Mouse (Mus musculus): ENCODE results near the gene Tsc1. TPM values are rescaled to one million over a fixed set of nuclear protein-coding genes. Genes with fewer than 3 reads are reported as not detected.

The Tsc1 gene
- polyA plus RNA-seq (2017; shearing (Covaris generic)), result 38.9 TPM

DNA sequence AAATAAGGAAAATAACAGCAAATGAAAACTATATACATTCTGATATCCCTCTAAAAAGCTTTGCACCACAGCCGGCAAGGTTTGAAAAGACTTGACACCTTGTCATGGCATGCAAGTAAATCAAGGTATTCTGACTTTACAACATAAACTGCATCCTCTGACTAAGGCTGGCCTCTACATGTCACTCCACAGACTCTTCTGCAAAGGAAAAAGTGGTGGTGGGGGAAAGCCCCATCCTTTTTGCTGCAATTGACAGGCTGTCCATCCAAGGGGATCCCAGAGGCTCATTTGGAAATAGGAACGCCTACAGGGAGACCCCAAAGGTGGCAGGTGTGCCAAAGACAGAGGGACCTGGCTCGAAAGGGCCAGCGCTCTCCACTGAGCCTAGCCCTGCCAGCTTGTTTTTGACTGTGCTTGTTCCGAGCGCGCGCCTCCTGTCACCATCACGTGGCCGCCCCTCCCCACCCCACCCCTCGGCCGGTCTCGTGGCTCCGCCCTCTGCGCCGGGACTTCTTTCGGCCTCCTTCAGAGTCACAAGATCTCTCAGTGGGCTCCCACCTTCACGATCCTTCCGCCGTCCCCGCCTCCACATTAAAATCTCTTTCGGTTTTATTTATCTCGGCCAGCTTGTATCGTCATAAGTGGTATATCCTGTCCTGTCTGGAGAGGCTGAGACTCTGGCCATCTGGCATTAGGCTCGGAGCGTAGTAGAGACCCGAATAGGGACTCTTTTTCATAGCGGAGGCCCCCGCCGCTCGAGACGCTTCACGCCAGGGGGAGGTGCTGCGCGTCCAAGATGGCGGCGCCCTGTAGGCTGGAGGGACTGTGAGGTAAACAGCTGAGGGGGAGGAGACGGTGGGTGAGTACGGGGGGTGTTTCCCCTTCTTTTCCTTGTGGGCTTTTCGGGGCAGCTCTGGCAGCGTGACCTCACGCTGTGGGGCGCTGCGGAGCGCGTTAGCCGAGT lies at the start of gene Tsc1:
Tsc1 (plus strand) TSS at position 768 of the 964 bp plus-strand sequence.

GRCm38 (mm10) chr2:28621664-28622171 lies 19.3 kb upstream of the Tsc1 start, which contains the start of gene Gfi1b:
Gene Gfi1b, minus strand, starts transcription at chr2:28621982.

DNA sequence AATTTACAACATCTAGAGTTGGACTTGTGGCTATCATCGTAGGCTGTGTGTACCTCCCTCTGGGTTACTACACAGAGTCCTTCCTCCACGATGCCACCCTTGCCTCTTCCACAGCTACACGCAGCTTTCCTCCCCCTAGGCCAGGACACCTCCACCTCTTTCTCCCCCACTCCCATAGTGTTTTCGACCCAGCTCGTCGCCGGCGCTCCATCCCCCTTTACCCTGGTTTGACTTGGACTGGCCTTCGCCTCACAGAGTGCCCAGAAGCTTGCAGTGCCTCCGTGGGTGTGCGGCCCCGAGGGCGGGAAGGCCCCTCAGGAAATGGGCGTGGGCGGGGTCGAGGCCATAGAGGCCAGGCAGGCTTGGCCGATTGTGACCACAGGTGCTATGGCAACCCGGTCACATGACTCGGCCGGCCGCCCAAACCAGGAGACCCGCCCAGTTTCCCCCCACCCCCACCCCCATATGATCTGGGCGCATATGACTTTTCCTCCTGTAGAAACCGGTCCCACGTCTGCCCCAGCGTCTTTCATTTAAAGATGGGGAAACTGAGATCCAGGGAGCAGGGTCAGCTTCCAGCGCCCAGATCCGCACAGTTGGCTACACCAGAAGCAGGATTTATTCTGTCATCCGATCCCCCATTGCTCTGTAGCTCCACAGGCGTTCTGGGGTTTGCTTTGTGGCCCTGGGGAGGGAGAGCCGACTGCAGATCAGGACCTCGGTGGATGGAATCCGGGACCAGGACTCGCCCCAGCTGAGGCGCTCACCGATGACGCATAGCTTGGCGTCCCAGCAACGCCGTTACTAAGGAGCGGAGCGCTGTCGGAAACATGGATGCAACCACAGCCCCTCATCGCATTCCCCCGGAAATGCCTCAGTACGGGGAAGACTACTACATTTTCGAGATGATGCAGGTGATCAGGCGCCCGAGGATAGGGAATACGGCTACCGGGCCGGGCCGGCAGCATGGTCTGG lies 58.6 kb downstream of the Tsc1 start, which contains the start of the genes Spaca9 and Ak8:
Spaca9 (minus strand) TSS at position 367 of the 975 bp plus-strand sequence.
Ak8 (plus strand) TSS at position 804 of the 975 bp plus-strand sequence.

Other genes starting within 250 kb of the Tsc1 start
- not detected for gene Ppp1r26, start 194.4 kb upstream of the Tsc1 start, polyA plus RNA-seq (2017; shearing (Covaris generic))
- gene 1700007K13Rik, start 174.9 kb upstream of the Tsc1 start, polyA plus RNA-seq (2017; shearing (Covaris generic)), result not detected
- gene Mrps2, start 173.2 kb upstream of the Tsc1 start, polyA plus RNA-seq (2017; shearing (Covaris generic)), result 9.2 TPM
- not detected for gene Gbgt1, start 144.3 kb upstream of the Tsc1 start, polyA plus RNA-seq (2017; shearing (Covaris generic))
- not detected for gene Gm10134, start 135.1 kb upstream of the Tsc1 start, polyA plus RNA-seq (2017; shearing (Covaris generic))
- 32.8 TPM for gene Ralgds, start 128.1 kb upstream of the Tsc1 start, polyA plus RNA-seq (2017; shearing (Covaris generic))
- not detected for gene Cel, start 77.8 kb upstream of the Tsc1 start, polyA plus RNA-seq (2017; shearing (Covaris generic))
- gene Gtf3c5, start 57.5 kb upstream of the Tsc1 start, polyA plus RNA-seq (2017; shearing (Covaris generic)), result 18.7 TPM
- not detected for gene Gfi1b, start 19.2 kb upstream of the Tsc1 start, polyA plus RNA-seq (2017; shearing (Covaris generic))
- not detected for gene Spaca9, start 58.5 kb downstream of the Tsc1 start, polyA plus RNA-seq (2017; shearing (Covaris generic))
- not detected for gene Ak8, start 58.9 kb downstream of the Tsc1 start, polyA plus RNA-seq (2017; shearing (Covaris generic))
- gene Gtf3c4, start 199.1 kb downstream of the Tsc1 start, polyA plus RNA-seq (2017; shearing (Covaris generic)), result 9.3 TPM
- 18.1 TPM for gene Ddx31, start 199.2 kb downstream of the Tsc1 start, polyA plus RNA-seq (2017; shearing (Covaris generic))